Mouse (Mus musculus) heart, adult 10 weeks (tissue): ENCODE results near the gene Fam78a. TPM values are rescaled to one million over a fixed set of nuclear protein-coding genes. Genes with fewer than 3 reads are reported as not detected.

Source experiments
- polyA plus RNA-seq: library from polyadenylated mRNA; stranded (reverse); fragments of 350-450 nt; fragmentation: Illumina TruSeq; extraction: RNeasy Lipid Tissue Mini Kit (QIAGEN cat#74804); gene quantifications from one replicate; pipeline ENCODE4 v1.2.3, GENCODE M21; 2014; ENCODE audit warnings: low read depth, low replicate concordance

Fam78a gene
- polyA plus RNA-seq, result 17.0 TPM

GRCm38 (mm10) chr2:32084111-32084871, at the start of gene Fam78a:
Gene Fam78a (minus strand): TSS chr2:32084857.

GRCm38 (mm10) chr2:32095351-32096121, 10.9 kb upstream of the Fam78a start, which contains the start of gene Plpp7:
Gene Plpp7 (plus strand): TSS chr2:32095528.

Other genes with a start within 250 kb of the Fam78a start
- gene Fibcd1, start 238.9 kb downstream of the Fam78a start, polyA plus RNA-seq, result not detected
- 0.68 TPM for gene Lamc3, start 197.6 kb downstream of the Fam78a start, polyA plus RNA-seq
- gene Aif1l, start 134.7 kb downstream of the Fam78a start, polyA plus RNA-seq, result 3.6 TPM
- 13.7 TPM for gene Nup214, start 110.4 kb downstream of the Fam78a start, polyA plus RNA-seq
- 35.4 TPM for gene Plpp7, start 10.7 kb upstream of the Fam78a start, polyA plus RNA-seq
- 48.3 TPM for gene Prrc2b, start 66.2 kb upstream of the Fam78a start, polyA plus RNA-seq
- 14.1 TPM for gene Pomt1, start 151.7 kb upstream of the Fam78a start, polyA plus RNA-seq
- gene Uck1, start 175.3 kb upstream of the Fam78a start, polyA plus RNA-seq, result 30.1 TPM
- gene Golga2, start 202.5 kb upstream of the Fam78a start, polyA plus RNA-seq, result 65.1 TPM
- 396 TPM for gene Swi5, start 203.2 kb upstream of the Fam78a start, polyA plus RNA-seq